Mouse (Mus musculus): Measurements from ENCODE around the gene Mrgprg.

The Mrgprg gene

DNA sequence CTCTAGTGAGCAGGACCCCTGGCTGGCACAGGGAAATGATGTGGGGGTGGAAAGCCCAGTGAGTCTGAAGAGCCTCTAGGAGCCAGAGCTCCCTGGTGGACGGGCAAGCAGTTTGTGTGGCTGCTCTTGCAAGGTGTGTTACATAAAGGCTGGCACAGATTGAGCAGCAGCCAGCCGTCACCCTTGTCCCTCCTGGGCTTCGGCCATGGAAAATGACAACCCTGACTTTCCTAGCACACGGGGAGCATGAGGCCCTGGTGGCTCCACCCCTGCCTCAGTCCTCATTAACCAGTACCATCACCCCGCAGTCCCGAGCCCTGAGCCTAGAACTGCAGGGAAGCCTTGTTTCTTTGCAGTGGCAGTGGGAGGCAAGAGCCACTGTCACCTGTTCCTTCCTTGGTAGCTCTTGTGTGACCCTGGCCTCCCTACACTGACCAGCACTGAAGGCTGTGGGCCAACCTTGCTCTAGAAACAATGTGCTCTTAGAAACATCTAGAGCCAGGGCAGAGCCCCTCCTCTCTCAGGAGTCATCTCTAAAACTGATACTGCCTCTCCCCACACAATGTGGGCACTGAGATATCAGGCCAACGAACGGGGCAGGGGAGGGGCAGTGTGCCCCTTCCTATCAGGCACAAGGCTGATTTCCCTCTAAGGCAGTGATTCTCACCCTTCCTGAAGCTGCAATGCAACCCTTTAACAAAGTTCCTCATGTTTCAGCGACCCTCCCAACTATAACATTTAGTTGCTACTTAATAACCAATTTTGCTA lies 11.3 kb downstream of the Mrgprg start:
- no peak for DNase-seq (ENCODE audit: low read depth, low spot score)

DNA sequence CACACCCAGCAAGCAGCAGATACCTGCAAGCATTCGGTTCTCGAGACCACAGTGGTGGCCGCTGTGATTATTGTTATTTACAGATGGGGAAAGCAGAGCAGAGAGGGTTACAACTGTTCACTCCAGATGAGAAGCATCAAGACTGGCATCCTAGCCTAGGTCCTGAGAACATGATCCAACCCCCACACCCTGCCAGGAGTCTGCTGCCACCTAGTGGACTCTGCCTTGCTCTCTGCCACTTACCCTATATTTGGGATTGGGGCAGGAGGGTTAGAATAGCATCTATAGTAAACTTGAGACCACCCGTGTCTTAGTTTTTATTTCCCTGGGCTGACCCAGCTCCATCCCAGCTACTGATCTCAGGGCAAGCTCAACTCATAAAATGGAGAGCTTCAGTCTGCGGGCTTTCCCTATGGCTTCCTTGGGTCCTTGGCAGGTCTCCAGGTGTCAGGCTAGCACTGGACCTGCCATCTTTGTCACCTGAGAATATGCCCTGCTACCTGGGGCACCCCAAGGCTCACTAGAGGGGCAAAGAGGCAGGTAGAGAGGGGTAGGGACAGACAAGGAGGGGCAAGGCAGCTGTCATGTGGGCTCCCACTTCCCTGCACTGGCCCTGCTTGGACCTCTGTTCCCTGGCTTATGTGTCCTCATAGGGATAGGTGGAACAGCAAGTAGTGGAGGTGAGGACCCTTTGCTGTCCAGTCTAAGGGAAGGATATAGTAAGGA lies 12.6 kb downstream of the Mrgprg start:
- no peak for DNase-seq (ENCODE audit: low read depth, low spot score)

DNA sequence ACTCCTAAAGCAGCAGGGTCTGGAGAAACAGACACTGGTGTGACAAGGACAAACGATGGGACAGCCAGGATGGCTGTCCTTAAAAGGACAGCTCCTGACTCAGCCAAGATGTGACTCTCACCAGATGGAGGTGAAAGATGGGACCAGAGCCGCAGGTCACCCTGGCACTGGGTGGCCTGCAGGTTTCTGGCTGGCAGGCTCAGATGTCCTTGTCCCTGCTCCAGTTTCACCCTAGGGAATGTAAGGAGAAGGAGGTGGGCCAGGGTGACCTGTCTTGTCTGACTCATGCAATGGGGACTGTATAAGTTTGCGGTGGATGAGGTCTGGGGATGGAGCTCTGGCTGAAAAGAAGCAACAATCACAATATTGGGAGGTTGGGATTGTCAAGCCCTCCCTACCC lies 14.2 kb downstream of the Mrgprg start:
- DNase-seq (ENCODE audit: low read depth, low spot score): no peak

DNA sequence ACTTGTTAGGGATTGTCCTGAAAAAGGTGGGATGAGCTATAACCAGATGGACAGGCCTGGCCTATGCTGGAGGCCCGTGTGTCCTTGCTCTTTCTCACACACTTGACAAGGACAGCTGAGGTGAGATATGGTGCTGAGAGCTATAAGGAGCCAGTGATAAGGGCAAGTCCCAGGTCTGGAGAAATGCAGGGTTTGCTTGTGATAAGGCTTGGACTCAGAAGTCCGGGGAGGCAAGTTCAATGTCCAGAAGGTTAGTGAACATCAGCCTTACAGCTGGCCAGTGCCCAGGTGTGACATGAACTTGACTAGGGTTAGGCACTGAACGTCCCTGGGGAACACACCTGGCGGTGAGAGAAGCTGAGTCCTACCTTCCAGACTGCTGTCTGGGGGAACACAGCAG lies 14.7 kb downstream of the Mrgprg start:
- DNase-seq (ENCODE audit: low read depth, low spot score): no peak

DNA sequence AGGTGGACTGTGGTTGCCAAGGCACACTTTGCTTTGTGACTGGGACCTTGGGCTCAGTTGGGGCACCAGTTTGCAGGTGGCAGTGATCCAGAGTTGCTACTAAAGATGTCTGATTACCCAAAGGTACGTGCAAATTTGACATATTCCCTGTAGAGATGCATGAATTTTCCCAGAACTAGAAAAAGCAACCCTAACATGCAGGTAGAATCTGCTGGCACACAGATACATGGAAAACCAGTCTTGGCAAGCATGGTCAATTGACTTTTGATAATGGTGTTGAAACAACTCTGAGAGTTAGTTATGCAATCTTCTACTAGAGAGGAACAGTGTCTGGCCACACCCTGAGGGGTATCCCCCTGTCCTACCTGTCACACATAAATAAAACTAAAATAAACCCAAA lies 15.4 kb downstream of the Mrgprg start:
- no peak for DNase-seq (ENCODE audit: low read depth, low spot score)

DNA sequence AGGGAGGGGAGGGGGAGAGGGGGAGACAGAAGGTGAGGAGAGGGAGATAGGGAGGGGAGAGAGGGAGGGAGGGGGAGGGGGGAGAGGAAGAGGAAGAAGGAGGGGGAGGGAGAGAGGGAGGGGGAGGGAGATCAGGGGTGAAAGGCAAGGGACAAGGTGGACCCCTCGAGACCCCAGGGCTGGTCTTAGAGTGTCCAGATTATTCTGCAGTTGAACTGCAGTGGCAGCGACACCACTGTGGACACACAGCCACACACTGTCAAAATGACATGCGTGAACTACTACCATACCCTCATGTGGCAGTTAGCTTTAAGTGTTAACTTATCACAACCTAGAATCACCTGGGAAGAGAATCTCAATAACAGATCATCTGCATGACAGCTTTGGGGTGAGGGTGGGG lies 17.7 kb downstream of the Mrgprg start:
- DNase-seq (ENCODE audit: low read depth, low spot score): no peak

DNA sequence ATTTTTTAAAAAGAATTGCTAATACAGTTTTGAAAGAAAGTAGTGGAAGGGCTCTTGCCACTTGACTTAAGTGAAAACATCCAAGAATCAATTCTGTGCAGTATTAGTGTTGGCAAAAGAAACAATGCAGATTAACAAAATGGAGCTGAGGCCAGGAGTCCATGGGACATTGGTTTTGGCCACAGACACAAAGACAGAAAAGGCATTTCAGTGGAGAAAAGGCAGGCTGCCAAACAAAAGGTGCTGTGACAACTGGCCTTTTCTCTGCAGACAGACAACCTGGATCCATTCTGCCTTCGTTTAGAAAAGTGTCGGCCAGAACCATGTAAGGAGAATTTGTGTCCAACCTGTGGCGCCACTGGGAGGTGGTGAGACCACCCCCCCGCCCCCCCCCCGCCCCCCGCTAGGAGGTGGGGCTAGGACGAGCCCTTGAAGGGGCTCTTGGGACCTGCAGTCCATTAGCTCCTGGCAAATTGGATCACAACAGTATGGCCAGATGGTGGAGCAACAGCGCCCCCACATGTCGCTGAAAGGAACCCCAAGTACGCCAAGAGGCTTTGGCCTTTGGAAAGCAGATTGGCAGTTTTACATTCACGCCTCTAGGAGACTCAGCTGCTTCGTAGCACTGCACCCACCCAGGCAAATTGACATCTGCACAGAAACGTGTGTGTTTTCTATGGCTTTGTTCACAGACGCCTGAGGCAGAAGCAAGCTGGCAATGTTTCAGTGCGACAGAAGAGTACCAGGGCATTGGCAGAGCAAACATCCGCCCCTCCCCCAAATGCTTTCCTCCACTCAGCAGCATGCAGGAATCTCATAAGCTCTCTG lies 18.5 kb downstream of the Mrgprg start:
- DNase-seq (ENCODE audit: low read depth, low spot score): peak; percentile 62

DNA sequence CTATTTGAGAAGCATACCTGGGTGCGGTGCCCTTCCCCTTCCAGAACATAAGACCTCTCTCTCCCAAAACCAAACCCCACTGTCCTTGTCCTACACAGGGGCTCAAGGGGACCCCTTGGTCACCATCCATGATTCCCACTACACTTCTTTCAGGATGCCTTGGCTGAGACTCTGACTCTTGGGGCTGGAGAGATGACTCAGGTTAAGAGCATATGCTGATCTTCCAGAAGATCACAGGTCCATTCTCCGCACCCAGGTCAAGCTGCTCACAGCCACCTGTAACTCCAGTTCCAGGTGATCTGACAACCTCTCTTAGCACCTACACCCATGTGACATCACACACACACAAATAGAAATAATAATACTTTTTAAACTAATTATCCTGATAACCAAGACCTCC lies 26.1 kb downstream of the Mrgprg start:
- no peak for DNase-seq (ENCODE audit: low read depth, low spot score)

DNA sequence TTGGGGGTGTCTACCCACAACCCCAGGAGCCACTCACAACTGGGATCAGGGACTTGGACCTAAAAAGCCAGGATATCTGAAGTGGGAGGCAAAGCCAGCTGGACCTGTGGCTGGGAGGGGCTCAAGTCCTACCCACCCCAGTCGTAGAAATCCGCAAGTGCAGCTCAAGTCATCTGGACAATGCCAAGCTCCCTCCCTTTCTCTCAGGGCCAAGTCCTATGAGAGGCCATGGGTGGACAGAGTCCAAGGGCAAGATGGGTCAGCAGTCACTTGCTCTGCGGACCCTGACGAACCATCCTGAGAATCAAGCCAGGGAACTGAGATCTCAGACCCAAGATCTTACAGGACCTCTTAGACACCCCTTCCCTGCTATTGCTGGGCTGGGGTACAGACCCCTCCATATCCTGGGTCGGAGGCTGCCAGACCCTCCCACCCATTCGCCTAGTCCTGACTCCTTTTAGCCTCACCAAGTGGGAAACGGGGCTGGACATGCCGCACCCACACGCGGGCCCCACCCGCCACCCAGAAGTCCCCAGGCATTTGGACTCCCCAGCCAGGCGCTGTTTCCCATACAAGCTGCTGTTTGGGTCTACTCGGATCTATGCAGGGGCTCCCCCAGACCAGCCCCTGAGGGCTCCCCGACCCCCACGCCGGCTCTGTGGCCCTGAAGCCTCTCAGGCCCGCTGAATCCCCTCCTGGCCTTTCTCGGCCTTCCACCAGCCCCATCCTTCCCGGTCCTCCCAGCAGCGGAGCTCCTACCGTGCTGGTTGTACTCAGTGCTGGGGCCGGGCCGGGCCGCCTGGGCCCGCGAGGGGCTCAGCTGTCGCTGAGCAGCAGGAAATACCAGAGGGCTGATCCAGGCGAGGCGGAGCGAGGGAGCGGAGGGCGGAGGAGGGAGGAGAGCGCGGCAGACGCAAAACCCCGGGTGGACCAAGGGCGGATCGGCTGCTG lies 27.0 kb downstream of the Mrgprg start:
- DNase-seq (ENCODE audit: low read depth, low spot score): no peak

DNA sequence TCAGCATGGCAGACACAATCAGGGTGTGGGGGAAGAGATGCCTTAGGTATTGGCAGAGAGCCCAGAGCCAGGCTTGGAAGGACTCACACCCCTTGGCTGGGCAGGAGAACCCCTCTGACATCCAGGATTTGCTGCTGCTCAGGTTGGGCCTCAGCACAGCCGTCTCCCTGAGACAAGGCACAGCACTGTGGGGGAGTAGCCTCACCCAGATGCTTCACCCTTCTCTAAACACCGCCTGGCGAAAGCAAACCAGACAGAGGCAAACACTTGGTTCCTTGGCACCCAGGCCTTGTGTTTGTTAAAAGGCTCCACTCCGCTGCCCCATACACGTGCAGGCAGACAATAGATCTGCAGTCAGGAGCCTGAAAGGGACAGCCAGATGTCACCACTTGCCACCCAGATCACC lies 28.2 kb downstream of the Mrgprg start:
- DNase-seq (ENCODE audit: low read depth, low spot score): no peak

DNA sequence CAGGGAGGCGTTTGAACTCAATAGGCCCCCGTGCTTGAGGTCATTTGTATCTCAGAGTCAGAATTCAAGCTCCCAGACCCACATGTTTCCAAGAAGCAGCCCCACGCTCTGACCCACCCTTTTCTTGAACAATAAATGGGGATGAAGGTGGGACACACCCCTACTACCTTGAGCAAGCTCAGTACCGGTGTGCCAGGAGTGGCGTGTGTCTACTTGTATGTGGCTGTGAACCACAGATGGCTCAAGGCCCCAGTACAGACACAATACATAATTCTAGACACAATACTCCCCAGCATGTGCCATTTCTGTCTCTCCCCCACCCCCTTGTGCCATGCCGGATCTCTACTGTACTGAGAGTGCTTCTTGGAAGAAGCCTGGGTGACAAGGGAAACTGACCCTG lies 28.6 kb downstream of the Mrgprg start:
- DNase-seq (ENCODE audit: low read depth, low spot score): no peak

DNA sequence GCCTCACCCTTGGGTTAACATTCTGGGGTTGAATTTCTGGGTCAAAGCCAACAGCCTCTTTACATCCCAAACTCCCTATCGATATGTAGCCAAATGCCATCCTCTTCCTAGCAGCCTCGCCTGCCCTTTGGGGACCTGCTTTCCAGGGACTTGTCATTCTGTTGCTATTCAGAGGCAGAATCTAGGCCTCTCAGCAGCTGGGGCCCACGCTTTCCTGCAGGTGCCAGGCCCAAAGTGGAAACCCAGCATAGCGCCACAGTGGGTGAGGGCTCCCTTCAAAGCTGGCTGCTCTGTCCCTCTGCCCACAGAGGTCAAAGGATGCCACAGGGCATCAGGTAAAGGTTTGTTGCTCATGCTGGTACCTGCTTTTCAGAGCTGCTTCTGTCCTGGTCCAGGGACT lies 33.0 kb downstream of the Mrgprg start:
- no peak for DNase-seq (ENCODE audit: low read depth, low spot score)

DNA sequence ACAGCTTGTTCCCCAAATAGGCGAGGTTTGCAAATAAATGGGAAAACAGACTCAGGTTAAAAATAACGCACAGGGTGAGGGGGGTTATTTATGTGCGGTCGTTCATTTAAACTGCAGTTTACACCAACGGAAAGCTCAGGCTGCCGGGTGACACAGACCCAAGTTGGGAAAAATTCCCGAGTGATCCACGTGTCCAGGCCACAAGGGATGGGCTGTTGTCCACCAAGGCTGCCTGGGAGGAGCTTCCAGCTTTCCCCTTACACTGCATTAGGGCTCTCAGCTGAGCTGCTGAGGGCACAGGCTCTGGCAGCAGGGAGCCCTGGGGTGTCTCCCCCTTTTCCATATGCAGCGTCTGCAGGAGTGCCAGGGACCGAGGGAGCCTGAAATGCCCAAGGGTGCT lies 36.9 kb downstream of the Mrgprg start:
- DNase-seq (ENCODE audit: low read depth, low spot score): no peak

DNA sequence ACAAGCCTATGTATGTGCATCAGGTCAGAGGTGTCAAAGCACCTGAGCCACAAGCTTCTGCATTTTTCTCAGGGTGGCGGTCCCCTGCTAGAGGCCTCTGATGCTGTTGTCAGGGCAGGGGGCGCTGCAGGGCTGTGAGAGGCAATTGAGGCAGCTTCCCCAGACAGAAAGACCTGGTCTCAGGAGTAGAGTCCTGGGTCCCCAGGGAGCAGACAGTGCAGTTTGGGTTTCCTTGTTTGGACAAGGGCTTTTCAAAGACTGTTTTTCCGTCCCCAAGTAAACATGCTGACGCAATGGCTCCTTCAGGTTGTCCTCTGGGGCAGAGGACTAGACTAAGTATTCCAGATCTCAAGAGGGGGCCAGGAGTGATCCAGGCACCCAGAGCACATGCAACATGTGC lies 40.4 kb downstream of the Mrgprg start:
- DNase-seq (ENCODE audit: low read depth, low spot score): no peak

DNA sequence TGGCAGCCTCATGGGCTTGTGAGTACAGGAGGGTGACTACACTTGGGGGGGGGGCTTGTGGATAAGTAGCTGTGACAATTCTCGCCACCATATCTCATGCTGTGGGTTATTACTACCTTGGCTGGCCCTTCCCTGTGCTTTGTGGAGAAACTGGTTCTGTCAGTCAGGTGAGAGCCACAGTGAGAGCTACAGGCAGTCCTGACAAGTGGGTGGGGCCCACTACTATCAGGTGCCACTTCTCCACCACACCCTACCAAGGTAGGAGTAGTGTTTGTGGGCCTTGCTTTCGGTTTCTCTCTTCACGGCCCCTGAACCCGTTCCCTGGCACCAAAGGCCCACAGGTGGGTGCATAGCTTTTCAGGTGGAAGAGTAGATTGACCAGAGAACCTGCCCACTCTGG lies 43.0 kb downstream of the Mrgprg start:
- no peak for DNase-seq (ENCODE audit: low read depth, low spot score)

DNA sequence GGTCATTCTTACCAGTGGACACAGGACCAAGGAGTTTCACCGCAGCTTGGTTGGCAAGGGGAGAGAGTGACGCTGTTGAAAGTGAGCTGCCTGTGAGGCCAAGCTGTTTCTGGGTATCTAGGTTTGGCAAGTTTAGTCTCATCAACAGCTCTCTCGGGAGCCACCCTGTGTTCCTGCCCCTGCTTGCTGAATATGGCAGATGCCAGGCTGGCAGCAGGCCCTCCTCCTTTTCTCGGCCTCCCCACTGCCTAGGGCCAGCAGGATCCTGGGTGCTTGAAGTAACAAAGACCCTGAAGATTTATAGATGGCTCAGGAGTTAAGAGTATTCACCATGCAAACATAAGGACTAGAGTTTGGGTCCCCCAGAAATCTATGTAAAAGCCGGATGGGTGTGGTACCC lies 44.1 kb downstream of the Mrgprg start:
- no peak for DNase-seq (ENCODE audit: low read depth, low spot score)

DNA sequence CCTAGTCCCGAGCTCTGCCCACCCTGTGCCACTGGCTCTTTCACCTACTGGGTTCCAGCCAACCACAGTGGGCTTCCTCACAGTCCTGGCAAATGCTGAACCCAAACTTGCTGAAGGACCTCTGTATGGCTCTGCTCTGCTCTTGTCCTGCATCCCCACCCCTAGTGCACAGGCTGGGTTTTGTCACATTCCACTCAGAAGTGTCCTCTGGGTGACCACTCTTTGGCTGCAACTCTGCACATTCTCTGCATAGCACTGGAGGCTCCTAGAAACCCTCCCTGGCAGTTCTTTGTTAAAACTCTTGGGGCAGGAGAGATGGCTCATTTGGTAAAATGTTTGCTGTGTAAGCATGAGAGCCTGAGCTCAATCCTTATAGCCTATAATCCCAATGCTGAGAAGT lies 49.0 kb downstream of the Mrgprg start:
- no peak for DNase-seq (ENCODE audit: low read depth, low spot score)

Measured in retina, adult 2 months (tissue).